Mouse (Mus musculus) heart, postnatal 36 days (tissue): ENCODE measurements around the gene Col4a6. TPM values are rescaled to one million over a fixed set of nuclear protein-coding genes. Genes with fewer than 3 reads are reported as not detected.
A peak's percentile ranks its signal among the peaks of the same experiment; 100 is the strongest.

Experiments
- DNase-seq, 2 experiments: peaks; one replicate each; pipeline ENCODE4 v3.0.0; 2021 to 2022
- intact Hi-C: fragments of 180-260 bp; cut with DNase I; formaldehyde crosslinking; loops from one replicate; pipeline ENCODE4 v1.15.1; 2025
- total RNA-seq, 2 experiments: library from RNA; stranded (reverse); gene quantifications; 2 replicates each; pipeline ENCODE4 v1.2.3; 2021

Col4a6 gene
- total RNA-seq, result 1 to 10 TPM; 2.0 to 3.1 TPM

DNA sequence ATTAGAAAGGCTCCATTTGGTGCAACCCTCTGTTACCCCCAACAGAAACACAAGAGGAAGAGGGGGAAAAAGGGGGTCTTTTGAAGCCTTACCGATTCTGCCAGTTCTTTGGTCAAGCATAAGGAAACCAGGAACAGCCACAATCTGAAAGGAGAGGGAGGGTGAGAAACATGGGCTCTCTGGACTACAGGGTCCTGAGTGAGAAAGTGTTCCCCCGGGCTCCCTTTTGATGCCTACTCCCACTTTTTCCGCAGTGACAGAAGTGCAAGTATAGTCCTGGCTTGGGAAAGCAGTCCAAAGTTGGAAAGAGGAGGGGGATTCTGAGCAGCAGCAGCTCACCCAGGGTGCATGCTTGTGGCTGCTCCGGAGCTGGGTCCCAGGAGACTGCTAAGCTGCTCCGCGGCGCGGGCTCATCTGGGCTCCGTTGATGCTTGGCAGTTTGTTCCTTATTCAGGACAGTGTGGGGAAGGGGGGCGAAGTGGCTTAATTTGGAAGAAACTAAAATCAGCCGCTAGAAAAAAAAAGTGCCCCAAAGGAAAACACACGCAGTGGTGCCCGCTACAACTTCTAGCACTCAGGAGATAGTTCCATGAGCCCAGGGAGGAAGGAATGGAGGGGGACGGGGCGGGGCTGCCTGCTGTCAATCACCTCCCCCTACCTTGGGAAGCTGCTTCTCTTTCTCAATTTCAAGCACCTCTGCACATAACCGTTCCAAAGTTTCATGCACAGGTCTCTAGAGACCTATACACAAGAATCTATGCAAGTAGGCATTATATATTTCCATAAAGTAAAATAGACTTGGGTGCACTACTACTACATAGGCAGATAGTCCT is at the start of gene Col4a6:
Gene Col4a6 (minus strand): TSS at position 607 of the 833 bp plus-strand sequence.
- intact Hi-C loops, result loop anchor here (5.0 to 10.0 kb wide), 2 partner anchors 169 to 719 kb away; no protein-coding TSS in a partner anchor
- peak; percentile 5 to 9 for DNase-seq

DNA sequence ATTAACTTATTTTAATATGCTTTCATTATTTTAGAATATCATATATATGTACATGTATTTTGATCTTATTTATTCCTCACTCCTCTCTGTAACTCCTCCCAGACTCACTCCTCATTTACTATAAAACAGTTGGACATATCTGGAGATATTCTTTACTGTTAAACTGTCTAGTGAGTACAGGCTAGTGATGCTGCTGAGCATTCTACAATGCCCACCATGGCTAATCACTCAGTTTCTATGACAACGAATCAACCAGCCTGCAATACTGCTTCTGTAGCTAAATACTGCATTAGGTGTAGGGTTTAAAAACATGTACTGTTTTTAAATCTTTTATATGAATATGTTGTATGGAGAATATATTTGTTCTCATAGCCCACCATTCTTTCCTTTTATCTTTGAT is 29.2 kb upstream of the Col4a6 start:
- intact Hi-C loops, result no loop called here
- no peak for DNase-seq

DNA sequence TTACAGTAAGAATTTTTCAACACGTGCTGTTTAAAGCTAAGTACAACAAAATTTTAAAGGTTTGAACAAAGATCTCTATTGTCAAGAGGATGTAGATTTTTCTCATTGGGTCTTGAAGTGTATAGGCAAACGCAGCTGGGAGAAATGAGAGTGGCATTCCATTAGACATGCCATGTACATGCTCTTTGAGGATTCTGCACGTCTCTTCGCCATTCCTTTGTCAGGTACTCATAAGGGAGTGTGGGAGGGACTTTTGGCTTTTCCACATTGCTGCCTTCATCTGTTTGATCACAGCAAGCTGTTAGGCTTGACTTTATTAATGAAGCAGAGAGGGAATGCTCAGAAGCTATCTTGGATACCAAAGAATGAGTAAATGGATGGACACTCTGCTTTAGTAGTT is 20.7 kb upstream of the Col4a6 start:
- no peak for DNase-seq
- intact Hi-C loops, result no loop called here

DNA sequence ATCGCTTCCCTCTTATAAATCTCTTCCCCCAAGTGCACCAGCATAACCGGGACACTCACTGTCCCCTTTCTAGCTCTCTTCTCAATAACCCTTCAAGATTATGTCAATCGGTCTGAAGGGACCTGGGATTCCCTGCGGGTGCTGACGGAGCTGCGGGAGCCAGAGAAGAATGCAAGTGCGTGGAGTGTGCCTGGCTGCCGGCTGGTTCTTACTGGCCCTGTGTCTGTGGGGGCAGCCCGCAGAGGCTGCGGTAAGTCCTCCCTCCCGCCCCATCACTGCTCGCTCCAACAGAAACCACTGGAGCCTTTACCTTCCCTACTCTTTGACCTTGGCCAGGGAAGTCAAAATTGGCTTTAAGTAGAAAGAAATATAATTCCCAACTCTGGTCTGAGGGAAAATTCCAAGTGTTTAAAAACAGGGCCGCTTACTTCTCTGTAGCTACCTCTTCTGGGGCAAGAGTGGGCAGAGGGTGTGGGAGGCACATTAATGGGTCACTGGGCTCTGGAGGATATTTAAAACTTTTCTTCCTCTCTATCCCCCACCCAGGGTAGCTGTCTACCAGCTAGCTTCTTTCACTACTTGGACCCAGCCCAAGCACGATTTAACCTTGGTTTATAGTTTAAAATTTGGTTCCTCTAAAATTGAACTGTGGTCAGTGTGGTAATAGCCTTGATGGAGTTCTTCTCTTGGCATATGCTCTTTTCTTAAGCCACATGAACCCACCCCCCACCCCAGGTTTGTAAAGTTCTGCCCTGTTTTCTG is 1.9 kb upstream of the Col4a6 start:
- intact Hi-C loops, result loop anchor here (10.0 kb wide), 1 partner anchor 171 kb away; no protein-coding TSS in a partner anchor
- peak; percentile 10 to 22 for DNase-seq

DNA sequence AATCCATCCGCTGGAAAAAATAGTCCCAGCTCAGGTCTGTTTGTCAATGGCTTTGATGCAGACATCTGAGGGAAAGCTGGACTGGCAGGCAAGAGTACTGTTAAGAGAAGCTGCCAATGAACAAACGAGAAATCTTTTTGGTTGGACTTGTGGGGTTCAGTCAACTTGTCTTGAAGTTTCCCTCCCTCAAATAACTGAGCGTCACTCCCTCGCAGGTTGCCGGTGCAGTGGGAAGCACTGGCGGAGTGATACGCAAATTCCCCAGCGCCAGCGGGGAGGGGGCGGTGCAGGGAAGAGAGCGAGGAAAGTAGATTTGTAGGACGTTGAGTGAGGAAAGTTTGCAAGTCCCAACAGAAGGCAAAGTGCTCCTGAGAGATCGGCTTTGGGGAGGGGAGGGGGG is 1.2 kb upstream of the Col4a6 start, which contains the start of gene Col4a5:
Gene Col4a5 (plus strand): TSS at position 276 of the 400 bp plus-strand sequence.
- DNase-seq, result peak; percentile 48 to 59
- intact Hi-C loops, result loop anchor here (10.0 kb wide), 1 partner anchor 170 kb away; no protein-coding TSS in a partner anchor

GRCm38 (mm10) chrX:141447936-141448335 is 25.9 kb downstream of the Col4a6 start:
- intact Hi-C loops, result no loop called here
- no peak for DNase-seq

DNA sequence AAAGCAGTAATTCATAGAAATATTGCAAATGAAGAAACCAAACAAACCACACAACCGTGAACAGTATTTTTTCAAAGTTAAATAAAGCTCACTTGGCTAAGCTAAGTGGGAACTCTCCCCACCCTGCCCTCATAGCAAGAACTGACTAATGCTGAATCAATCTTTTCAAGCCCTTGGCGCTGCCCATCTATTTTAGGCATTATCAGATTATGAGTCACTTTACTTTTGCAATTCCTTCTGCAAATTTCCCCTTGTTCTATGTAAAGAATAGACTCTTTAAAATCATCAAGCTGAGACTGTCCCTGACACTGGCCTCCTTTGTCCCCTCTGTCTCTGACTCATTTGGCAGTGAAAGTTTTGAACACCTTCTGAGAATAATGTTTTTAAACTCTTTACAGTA is 34.5 kb downstream of the Col4a6 start:
- no peak for DNase-seq

DNA sequence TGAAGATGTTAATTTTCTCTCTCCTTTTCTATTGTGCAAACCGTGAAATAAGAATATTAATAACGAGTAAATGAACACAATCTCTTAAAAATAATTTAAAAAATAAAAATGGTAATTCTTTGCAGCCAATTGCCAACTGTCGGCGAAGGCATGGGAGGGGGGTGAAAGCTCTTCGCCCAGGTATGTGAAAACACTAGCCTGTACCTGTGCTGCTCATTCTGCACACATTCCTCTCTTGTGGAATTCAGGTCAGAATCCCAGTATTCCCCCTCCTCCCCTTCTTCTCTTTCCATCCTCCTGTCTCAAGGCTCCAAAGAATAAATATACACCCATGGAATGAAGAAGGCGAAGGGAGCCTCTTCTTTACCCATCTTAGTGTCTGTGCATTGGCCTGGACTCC is 37.1 kb downstream of the Col4a6 start:
- no peak for DNase-seq
- intact Hi-C loops, result no loop called here

More for the DNA sequence above, 34.5 kb downstream of the Col4a6 start:
- intact Hi-C loops, result no loop called here

- no peak for DNase-seq
These were observed 58.6 kb downstream of the Col4a6 start for GRCm38 (mm10) chrX:141415318-141415717.

DNA sequence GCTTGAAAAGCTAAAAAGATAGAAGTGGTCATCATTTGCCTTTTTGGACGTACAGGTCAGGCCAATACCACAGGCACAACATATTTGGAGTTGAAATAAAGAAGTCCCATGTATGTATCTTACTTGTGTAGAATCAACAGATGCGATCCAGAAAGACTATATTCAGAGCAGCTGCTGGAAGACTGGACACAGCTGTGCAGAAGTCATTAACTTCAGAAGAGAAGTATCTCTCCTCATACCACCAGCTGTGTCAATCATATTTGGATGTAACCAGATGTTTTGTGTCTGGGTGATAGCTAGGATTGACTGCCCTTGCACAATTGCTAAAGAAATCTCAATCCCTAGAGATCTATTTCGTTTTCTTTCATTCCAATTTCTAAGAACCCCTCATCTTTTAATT is 77.6 kb downstream of the Col4a6 start:
- intact Hi-C loops, result no loop called here
- no peak for DNase-seq

More at GRCm38 (mm10) chrX:141415318-141415717, 58.6 kb downstream of the Col4a6 start:
- intact Hi-C loops, result no loop called here

DNA sequence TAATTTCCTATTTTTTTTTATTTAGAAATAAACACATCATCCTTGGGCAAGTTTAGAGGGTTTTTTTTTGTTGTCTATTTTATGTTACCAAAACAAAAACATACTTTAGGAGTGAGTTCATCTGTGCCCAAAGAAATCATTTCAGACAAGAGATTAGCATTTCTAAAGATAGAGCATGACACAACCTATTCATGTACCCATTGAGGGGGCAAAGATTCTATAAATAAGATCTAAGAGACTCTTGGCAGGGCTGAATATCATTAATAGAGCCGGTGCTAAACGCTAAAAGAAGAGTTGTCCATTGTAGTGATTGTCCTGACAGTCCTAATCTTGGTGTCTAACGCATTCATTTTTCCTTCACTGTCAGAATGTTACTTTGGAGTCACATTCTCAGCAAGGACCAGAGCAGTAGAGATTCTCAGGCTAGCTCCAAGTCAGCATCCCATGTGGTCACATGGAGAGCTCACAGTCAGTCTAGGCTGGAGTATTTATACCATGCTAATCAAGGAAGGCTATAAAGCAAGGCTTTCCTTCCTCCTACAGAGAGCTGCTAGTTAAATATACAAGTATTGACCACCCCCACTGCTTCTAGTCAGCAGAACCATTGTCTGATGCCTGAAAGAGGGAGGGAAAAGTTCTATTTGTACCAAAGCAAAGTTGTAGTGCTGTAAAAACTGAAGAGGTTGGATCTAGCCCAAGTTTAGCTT is 88.3 kb downstream of the Col4a6 start:
- intact Hi-C loops, result no loop called here
- DNase-seq, result no peak

GRCm38 (mm10) chrX:141384632-141385031 is 89.2 kb downstream of the Col4a6 start:
- intact Hi-C loops, result no loop called here
- no peak for DNase-seq

DNA sequence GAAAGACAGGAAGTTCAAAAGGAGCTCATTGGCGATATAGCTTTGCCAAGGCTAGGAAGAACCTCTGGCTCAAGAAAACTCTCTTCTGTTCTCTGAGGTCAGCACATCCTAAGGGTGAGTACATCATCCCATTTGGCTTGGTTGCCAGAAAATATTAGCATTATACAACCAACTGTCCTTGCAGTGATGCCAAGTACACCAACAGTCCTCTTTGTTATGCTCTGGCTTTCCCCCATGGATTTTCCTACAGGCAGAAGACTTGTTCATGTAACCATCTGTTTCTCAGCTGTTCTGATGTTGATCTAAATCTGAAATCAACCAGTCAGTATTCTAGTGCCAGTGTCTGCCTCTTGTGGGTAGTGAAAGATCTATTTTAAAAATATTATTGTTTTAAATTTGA is 103.6 kb downstream of the Col4a6 start:
- DNase-seq, result no peak
- intact Hi-C loops, result no loop called here

DNA sequence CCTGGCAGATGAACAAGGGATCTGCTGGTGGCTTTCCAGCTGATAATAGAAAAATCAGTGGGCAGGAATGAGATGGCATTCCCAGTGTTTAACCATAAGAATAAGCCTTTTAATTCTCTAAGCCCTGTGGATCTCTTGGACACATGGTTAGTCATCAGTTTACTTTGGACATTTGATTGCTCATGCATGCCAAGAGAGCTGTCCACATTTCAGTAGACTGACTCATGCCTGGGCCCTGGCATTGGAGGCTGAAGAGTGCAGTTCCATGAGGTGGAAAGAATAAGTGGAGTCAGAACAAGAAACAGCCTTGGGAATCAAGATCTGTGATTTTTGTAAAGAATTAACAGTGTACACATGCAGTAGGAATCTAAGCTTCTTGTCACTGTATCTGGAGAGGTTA is 110.5 kb downstream of the Col4a6 start:
- intact Hi-C loops, result loop anchor here (10.0 kb wide), 1 partner anchor 129 kb away; no protein-coding TSS in a partner anchor
- DNase-seq, result peak; percentile 14 to 30

DNA sequence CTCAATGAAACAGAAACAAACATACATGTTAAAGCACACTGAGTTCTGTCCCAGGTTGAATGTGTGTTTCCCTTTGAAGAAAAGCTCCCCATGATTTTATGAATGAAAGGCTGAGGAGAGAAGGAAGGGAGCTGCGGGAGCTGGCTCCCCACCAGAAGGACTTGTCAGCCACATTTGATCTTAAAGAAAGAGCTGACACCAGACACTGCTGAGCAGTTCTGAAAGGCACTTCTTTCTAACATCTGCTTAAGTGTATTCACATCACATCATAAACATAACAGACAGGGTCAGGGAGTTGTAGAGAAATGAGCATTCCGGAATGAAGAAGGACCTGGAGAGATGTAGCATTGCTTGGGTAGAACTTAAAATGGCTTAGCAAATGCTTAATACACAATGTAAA is 132.5 kb downstream of the Col4a6 start:
- no peak for DNase-seq
- intact Hi-C loops, result no loop called here

- DNase-seq, result no peak
- intact Hi-C loops, result no loop called here
These were observed 145.8 kb downstream of the Col4a6 start for GRCm38 (mm10) chrX:141328044-141328443.

DNA sequence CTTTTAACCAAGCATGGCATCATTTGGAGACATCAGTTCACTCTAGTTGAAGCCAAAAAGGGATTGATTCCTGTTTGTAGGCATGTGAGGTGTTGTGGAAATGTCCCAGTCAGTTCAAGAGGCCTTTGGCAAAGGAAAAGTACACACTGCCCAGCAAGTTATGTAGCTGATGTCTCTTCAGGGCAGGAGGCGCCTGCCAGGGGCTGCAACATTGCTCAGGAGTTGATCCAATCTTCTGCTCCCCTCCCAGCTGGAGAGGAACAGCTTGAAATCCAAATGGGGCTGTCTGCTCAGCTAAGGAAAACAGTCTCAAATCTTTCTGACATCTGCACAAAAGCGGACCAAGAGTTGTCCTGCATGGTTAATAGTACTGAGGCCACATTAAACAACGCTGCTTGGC is 149.7 kb downstream of the Col4a6 start:
- intact Hi-C loops, result no loop called here
- DNase-seq, result peak; percentile 22 to 32

- intact Hi-C loops, result no loop called here
- no peak for DNase-seq
These were observed 157.7 kb downstream of the Col4a6 start for GRCm38 (mm10) chrX:141316217-141316616.

- intact Hi-C loops, result no loop called here
- DNase-seq, result no peak
These were observed 158.1 kb downstream of the Col4a6 start for GRCm38 (mm10) chrX:141315795-141316194.

GRCm38 (mm10) chrX:141292702-141293462 is 181.0 kb downstream of the Col4a6 start:
- no peak for DNase-seq
- intact Hi-C loops, result no loop called here
